8 mouse cellular contexts compared by ENCODE assay signal in genomic region chr11:77348985-77349384, GRCm38 (mm10).
DNase-seq lines count a peak whose midpoint lies in the region; ATAC-seq and TF ChIP-seq lines count a peak whose summit lies in the region.

No protein-coding gene starts in this region.

- TF ChIP-seq CTCF in spleen, adult 2 months (IDR thresholded peaks at IDR 0.05; ENCODE audit: extremely low read depth, insufficient read depth, insufficient read length, insufficient replicate concordance), result no peak

- peaks cover 3% of the 10 kb centered on the region; the same call in 1 of the 2 replicates for H3K36me3 ChIP-seq in spleen, adult 2 months (ENCODE audit: control insufficient read depth, insufficient read depth, low read length)
- no peaks in the 10 kb centered on the region for H3K36me3 ChIP-seq in embryonic facial prominence, embryonic 14.5 days (ENCODE audit: control insufficient read depth, insufficient read depth, low read length)
- H3K36me3 ChIP-seq in limb, embryonic 11.5 days (ENCODE audit: control insufficient read depth, insufficient read depth, low read length), result no peaks in the 10 kb centered on the region

- no peak for ATAC-seq in embryonic facial prominence, embryonic 14.5 days (ENCODE audit: low read depth)
- ATAC-seq in limb, embryonic 11.5 days (ENCODE audit: insufficient number of reproducible peaks, low FRiP score, low TSS enrichment, low read depth), result no peak

- H3K27me3 ChIP-seq in spleen, adult 2 months (ENCODE audit: control insufficient read depth, insufficient read depth, low read length), result 0 out of 2 replicates have a peak, but pooled peaks cover 1% of the 10 kb centered on the region
- 0 out of 2 replicates have a peak, but pooled peaks cover 4% of the 10 kb centered on the region for H3K27me3 ChIP-seq in embryonic facial prominence, embryonic 14.5 days (replicated peaks; ENCODE audit: control insufficient read depth, insufficient read depth, low read length)
- H3K27me3 ChIP-seq in limb, embryonic 11.5 days (ENCODE audit: control insufficient read depth, insufficient read depth, low read length), result no peaks in the 10 kb centered on the region

- DNase-seq in spleen, adult 2 months (ENCODE audit: low read depth in 1 of 2, low spot score in 2 of 2), result peak; percentile 13 to 72
- no peak for DNase-seq in spleen, adult 12 weeks (ENCODE audit: low spot score)
- no peak for DNase-seq in embryonic facial prominence, embryonic 14.5 days (ENCODE audit: low spot score)
- DNase-seq in limb, embryonic 11.5 days (ENCODE audit: low spot score), result no peak
- DNase-seq in naive thymus-derived CD4-positive, alpha-beta T cell, adult 2 months (ENCODE audit: low read depth), result peak; percentile 91
- no peak for DNase-seq in cerebellum, postnatal 36 days
- no peak for DNase-seq in frontal cortex, postnatal 25 days (ENCODE audit: low spot score in 2 of 2)
- DNase-seq in kidney, adult 18-20 months, result no peak

- WGBS in spleen, adult 2 months, result 3% methylated on average over 6 of the region's 6 CpGs
- 33% methylated on average over 6 of the region's 6 CpGs for WGBS in embryonic facial prominence, embryonic 14.5 days
- 20% methylated on average over 6 of the region's 6 CpGs for WGBS in limb, embryonic 11.5 days

- H3K4me2 ChIP-seq in embryonic facial prominence, embryonic 14.5 days (ENCODE audit: low read depth, low read length), result peak overlapping the region; percentile 56
- H3K4me2 ChIP-seq in limb, embryonic 11.5 days (ENCODE audit: low read depth, severe bottlenecking), result peak overlapping the region; percentile 84

- peak overlapping the region; percentile 98 for H3K27ac ChIP-seq in spleen, adult 2 months (ENCODE audit: insufficient read depth, low read length)
- no peak overlapping the region for H3K27ac ChIP-seq in embryonic facial prominence, embryonic 14.5 days (replicated peaks; ENCODE audit: low read depth, low read length)
- no peak overlapping the region for H3K27ac ChIP-seq in limb, embryonic 11.5 days (replicated peaks; ENCODE audit: low read depth, low read length)

- TF ChIP-seq POLR2A in spleen, adult 2 months (IDR thresholded peaks at IDR 0.05; ENCODE audit: low read depth, low read length), result no peak

- H3K9ac ChIP-seq in embryonic facial prominence, embryonic 14.5 days (ENCODE audit: low read depth, low read length), result peak overlapping the region; percentile 59; the same call in 1 of the 2 replicates
- no peak overlapping the region for H3K9ac ChIP-seq in limb, embryonic 11.5 days (ENCODE audit: low read length)

- peak overlapping the region; percentile 100 for H3K4me3 ChIP-seq in spleen, adult 2 months (ENCODE audit: extremely low read depth, insufficient read depth, insufficient read length)
- H3K4me3 ChIP-seq in embryonic facial prominence, embryonic 14.5 days (ENCODE audit: low read depth, low read length), result peak overlapping the region; percentile 59
- H3K4me3 ChIP-seq in limb, embryonic 11.5 days (ENCODE audit: low read depth, low read length), result peak overlapping the region; percentile 60; the same call in 1 of the 2 replicates

- H3K4me1 ChIP-seq in spleen, adult 2 months (ENCODE audit: control insufficient read depth, insufficient read depth, insufficient read length), result peaks cover 8% of the 10 kb centered on the region
- H3K4me1 ChIP-seq in embryonic facial prominence, embryonic 14.5 days (ENCODE audit: control insufficient read depth, insufficient read depth, low read length), result 0 out of 2 replicates have a peak, but pooled peaks cover 4% of the 10 kb centered on the region
- no peaks in the 10 kb centered on the region for H3K4me1 ChIP-seq in limb, embryonic 11.5 days (ENCODE audit: control insufficient read depth, insufficient read depth, low read length)

- H3K9me3 ChIP-seq in embryonic facial prominence, embryonic 14.5 days (ENCODE audit: control insufficient read depth, low read length), result no peaks in the 10 kb centered on the region
- no peaks in the 10 kb centered on the region for H3K9me3 ChIP-seq in limb, embryonic 11.5 days (ENCODE audit: control insufficient read depth, low read length)

Comparison
In these comparisons a context has a peak if more than half of its experiments do, and no peak if none do; other contexts are left out.
1. DNase-seq: peak in spleen, adult 2 months (2 of 2) and naive thymus-derived CD4-positive, alpha-beta T cell, adult 2 months (single experiment); none in spleen, adult 12 weeks (single experiment), embryonic facial prominence, embryonic 14.5 days (single experiment), limb, embryonic 11.5 days (single experiment), cerebellum, postnatal 36 days (0 of 2), frontal cortex, postnatal 25 days (0 of 2) and kidney, adult 18-20 months (single experiment).
2. Peak in every context shown above with its lines, with median percentiles within 50 percentile points of each other: H3K4me3 ChIP-seq.